Mouse (Mus musculus) hindbrain, embryonic 13.5 days (tissue): ENCODE data around the gene Erbb4. TPM values are rescaled to one million over a fixed set of nuclear protein-coding genes. Genes with fewer than 3 reads are reported as not detected.

ENCODE experiments used
- ATAC-seq: fragments of 200-750 bp; cut with Nextera tagmentation; 2 replicates; pipeline ENCODE4 v1.8.0; 2017; ENCODE audit warnings: moderate TSS enrichment; ENCODE audit not compliant: low FRiP score
- H3K27ac ChIP-seq: fragments of 300-500 bp; sonication (generic); 2 replicates; pipeline ENCODE4 v1.5.1; 2015; ENCODE audit warnings: inconsistent platforms, mild to moderate bottlenecking, moderate library complexity
- H3K27me3 ChIP-seq: fragments of 300-500 bp; sonication (generic); 2 replicates; pipeline ENCODE4 v1.6.1; 2015; ENCODE audit warnings: mild to moderate bottlenecking, inconsistent platforms
- H3K36me3 ChIP-seq: fragments of 300-500 bp; sonication (generic); 2 replicates; pipeline ENCODE4 v1.6.1; 2015; ENCODE audit warnings: mild to moderate bottlenecking, inconsistent platforms
- H3K4me1 ChIP-seq: fragments of 300-500 bp; sonication (generic); replicated peaks from 2 replicates; pipeline ENCODE4 v1.6.1; 2015; ENCODE audit warnings: inconsistent platforms
- H3K4me2 ChIP-seq: fragments of 300-500 bp; sonication (generic); 2 replicates; pipeline ENCODE4 v1.6.1; 2015; ENCODE audit warnings: inconsistent platforms, mild to moderate bottlenecking, moderate library complexity
- H3K4me3 ChIP-seq: fragments of 300-500 bp; sonication (generic); 2 replicates; pipeline ENCODE4 v1.5.1; 2015; ENCODE audit warnings: mild to moderate bottlenecking, inconsistent platforms
- H3K9ac ChIP-seq: fragments of 300-500 bp; sonication (generic); 2 replicates; pipeline ENCODE4 v1.6.1; 2015; ENCODE audit warnings: mild to moderate bottlenecking, inconsistent platforms
- H3K9me3 ChIP-seq: fragments of 300-500 bp; sonication (generic); 2 replicates; pipeline ENCODE4 v1.6.1; 2016; ENCODE audit warnings: inconsistent platforms
- WGBS: fragments of 180-500 bp; shearing (Covaris S2); methylation state at CpG from one replicate; pipeline ENCODE4 v1.1.7; 2015; 5-methylcytosine and 5-hydroxymethylcytosine counted together
- polyA plus RNA-seq: library from polyadenylated mRNA; unstranded; fragments of >200 nt; fragmentation: Nextera tagmentation; extraction: Ambion mirVana; gene quantifications from 2 replicates; pipeline ENCODE4 v1.2.1, GENCODE M21; 2015

Erbb4 gene
- polyA plus RNA-seq, 1 experiment from 2014 or later, result 13.7 TPM

DNA sequence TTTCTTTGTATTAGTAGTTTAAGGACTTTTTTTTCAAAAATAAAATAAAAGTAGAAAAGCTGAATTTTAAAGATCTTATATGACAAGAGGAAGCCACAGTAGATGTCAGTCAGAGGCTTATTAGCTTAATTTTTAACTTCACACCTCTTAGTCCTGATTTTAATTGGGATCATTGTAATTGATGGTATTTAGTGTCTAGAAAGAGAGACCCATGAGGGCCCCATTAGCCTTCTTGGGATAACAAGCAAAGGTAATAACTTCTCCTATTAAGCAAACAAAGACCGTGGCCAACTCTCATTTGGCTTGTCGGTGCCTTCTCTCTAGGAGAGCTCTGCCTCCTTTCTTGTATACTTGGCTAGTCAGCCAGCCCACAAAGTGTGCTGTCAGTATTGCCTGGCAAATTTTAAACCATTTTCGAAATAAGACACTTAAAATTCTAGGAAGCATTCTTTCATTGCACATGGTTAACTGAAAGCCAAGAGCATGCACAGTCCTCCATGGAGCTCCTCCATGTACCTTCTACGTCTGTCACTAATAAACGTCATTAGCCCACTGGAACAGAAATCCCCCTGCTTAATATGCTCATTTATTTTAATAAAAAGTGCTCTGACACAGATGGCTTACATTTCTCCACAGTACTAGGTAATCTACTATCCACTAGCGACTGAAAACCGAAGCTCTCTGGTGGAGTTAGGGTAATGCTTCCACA is 1001.9 kb downstream of the Erbb4 start:
- Histone ChIP-seq H3K9me3 (no peaks in the 10 kb centered on the region), H3K27me3 (no peaks in the 10 kb centered on the region), H3K9ac (no peak overlapping the region), H3K4me2 (no peak overlapping the region), H3K27ac (0 out of 2 replicates have a peak overlapping the region, but pooled peaks have one; percentile 19), H3K36me3 (no peaks in the 10 kb centered on the region), H3K4me1 (no peaks in the 10 kb centered on the region), H3K4me3 (no peak overlapping the region)
- 53% methylated on average over 7 of the region's 7 CpGs for WGBS
- ATAC-seq, result peak; percentile 63; the same call in 1 of the 2 replicates

DNA sequence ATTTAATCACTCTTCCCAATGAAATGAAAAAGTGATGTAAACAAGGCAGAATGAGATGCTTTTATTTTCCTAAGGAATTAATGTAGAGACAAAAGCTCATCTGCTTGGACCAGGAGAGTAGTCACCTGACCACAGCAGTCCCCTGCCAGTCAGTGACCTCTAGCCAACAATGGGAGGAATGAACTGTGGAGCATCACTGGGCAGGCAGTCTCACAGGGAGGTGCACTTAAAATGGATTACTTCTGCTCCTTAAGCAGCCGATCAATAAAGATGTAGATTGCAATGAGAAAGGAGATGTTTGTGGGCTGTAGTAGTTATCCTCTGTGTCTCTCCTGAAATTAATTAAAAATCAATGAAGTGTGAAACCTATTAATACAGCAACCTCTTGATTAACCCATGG is 1018.2 kb downstream of the Erbb4 start:
- no peak overlapping the region for H3K9ac ChIP-seq
- no peak overlapping the region for H3K4me2 ChIP-seq
- H3K36me3 ChIP-seq, result no peaks in the 10 kb centered on the region
- H3K9me3 ChIP-seq, result no peaks in the 10 kb centered on the region
- H3K27ac ChIP-seq, result no peak overlapping the region
- ATAC-seq, result no peak
- H3K27me3 ChIP-seq, result no peaks in the 10 kb centered on the region
- H3K4me1 ChIP-seq, result no peaks in the 10 kb centered on the region
- WGBS, result 39% methylated on average over 1 of the region's 1 CpGs
- no peak overlapping the region for H3K4me3 ChIP-seq

DNA sequence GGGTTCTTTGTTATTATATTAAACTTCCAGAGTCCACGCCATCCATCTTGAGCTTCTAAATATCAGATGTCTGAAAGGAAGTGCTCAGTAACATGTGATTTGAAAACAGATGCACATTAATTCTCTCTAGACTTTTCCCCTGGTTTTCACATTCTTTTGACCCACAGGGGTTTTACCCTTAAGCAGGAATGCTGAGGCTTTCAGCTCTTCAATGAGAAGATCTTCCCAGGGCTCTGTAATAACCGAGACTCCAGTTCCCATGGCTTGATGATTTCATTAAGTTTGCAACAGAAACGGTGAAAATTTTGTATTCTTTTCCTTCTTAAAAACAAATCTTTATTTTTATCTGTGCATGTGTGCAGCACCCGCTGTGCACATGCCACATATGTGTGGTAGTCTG is 1051.4 kb downstream of the Erbb4 start:
- Histone ChIP-seq H3K4me3 (no peak overlapping the region), H3K36me3 (no peaks in the 10 kb centered on the region), H3K9ac (no peak overlapping the region), H3K4me2 (no peak overlapping the region), H3K27me3 (no peaks in the 10 kb centered on the region), H3K27ac (no peak overlapping the region), H3K9me3 (no peaks in the 10 kb centered on the region), H3K4me1 (no peaks in the 10 kb centered on the region)
- WGBS, result 79% methylated on average over 4 of the region's 4 CpGs
- no peak for ATAC-seq

DNA sequence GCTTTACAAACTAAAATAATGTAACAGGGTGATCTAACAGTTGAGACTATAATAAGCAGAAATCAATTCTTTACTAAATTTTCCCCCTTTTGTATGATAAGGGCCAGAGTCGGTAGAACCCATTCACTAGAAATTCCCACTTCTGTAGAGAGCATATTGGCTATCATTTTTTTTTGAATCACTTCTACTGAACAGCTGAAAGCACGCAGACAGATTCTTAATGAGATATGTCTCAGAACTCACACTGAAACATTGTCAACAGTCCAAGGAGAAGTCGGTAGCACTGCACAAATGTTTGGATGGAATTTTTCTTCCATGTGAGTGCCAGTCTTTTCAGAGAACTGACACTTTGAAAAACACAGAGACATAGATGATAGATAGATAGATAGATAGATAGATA is 1053.1 kb downstream of the Erbb4 start:
- H3K4me3 ChIP-seq, result no peak overlapping the region
- 76% methylated on average over 3 of the region's 3 CpGs for WGBS
- no peak overlapping the region for H3K4me2 ChIP-seq
- H3K27me3 ChIP-seq, result no peaks in the 10 kb centered on the region
- no peaks in the 10 kb centered on the region for H3K9me3 ChIP-seq
- no peak overlapping the region for H3K9ac ChIP-seq
- no peak overlapping the region for H3K27ac ChIP-seq
- ATAC-seq, result no peak
- H3K4me1 ChIP-seq, result no peaks in the 10 kb centered on the region
- H3K36me3 ChIP-seq, result no peaks in the 10 kb centered on the region

DNA sequence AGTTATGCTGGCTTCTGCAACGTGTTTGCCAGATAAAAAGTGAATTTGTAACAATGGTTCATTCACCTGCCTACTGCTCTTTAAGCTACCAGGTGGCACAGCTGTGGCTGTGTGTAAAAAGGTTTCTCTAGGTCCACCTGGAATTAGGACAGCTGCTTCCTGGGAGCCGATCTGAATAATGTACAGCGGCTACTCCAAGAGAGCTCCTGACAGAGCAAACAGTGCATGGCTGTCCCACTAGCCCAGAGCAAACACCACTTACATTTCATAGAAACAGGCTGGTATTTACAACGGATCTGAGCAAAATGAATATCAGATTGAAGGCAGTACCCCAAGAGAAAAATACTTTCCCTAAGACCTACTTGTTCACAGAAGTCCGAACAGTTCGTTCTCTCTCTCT is 1058.0 kb downstream of the Erbb4 start:
- Histone ChIP-seq H3K27me3 (no peaks in the 10 kb centered on the region), H3K4me2 (no peak overlapping the region), H3K4me1 (peaks cover 15% of the 10 kb centered on the region), H3K36me3 (no peaks in the 10 kb centered on the region), H3K9me3 (no peaks in the 10 kb centered on the region), H3K27ac (no peak overlapping the region), H3K9ac (no peak overlapping the region), H3K4me3 (no peak overlapping the region)
- ATAC-seq, result no peak
- whole genome bisulfite sequencing, result 64% methylated on average over 6 of the region's 6 CpGs

DNA sequence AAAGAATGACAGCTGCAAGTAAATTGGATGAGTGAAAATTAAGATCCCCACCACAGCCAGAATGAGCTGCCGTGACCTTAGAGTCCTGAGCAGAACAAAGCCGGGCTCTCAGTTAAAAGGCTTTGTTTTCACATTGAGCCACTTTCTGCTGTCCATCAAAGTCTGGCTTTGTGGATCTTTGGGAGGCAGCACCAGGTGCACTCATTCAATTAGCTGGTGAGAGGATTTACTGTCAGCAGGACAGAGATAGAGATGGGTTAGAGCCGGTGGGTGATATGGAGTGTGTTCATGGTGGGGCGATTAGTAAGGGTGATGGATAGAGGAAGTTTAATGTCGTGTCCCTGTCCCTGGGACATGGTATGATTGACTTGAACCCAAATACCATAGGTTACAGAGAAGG is 1060.7 kb downstream of the Erbb4 start:
- Histone ChIP-seq H3K27ac (peak overlapping the region; percentile 62; the same call in 1 of the 2 replicates), H3K4me3 (peak overlapping the region; percentile 37), H3K4me2 (peak overlapping the region; percentile 47), H3K4me1 (peaks cover 15% of the 10 kb centered on the region), H3K9me3 (no peaks in the 10 kb centered on the region), H3K27me3 (no peaks in the 10 kb centered on the region), H3K36me3 (no peaks in the 10 kb centered on the region), H3K9ac (peak overlapping the region; percentile 43)
- 3% methylated on average over 5 of the region's 5 CpGs for WGBS
- peak; percentile 88 for ATAC-seq

DNA sequence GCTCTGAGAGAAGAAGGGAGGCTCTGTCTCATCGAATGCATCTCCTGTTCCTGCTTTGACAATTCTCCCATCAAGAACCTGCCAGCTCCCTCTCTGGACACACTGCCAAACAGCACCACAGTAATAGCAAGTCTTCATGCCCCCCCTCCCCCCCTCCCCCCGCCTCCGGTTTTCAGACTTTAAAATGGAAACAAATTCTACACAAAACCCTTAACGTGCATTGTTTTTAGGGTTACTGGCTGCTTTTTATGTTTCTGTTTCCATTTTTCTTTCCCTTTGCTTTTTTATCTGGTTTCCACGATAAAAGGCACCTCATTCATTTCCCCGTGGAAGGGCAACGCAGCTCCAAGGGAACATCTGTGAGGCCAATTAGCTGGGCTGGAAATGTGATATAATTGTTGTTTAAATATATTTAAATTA is 1061.3 kb downstream of the Erbb4 start:
- peak overlapping the region; percentile 43; the same call in 1 of the 2 replicates for H3K9ac ChIP-seq
- H3K4me3 ChIP-seq, result peak overlapping the region; percentile 37
- 1% methylated on average over 7 of the region's 7 CpGs for WGBS
- H3K4me1 ChIP-seq, result peaks cover 15% of the 10 kb centered on the region
- H3K27me3 ChIP-seq, result no peaks in the 10 kb centered on the region
- H3K36me3 ChIP-seq, result no peaks in the 10 kb centered on the region
- peak overlapping the region; percentile 47 for H3K4me2 ChIP-seq
- H3K9me3 ChIP-seq, result no peaks in the 10 kb centered on the region
- ATAC-seq, result peak; percentile 85
- peak overlapping the region; percentile 62 for H3K27ac ChIP-seq

DNA sequence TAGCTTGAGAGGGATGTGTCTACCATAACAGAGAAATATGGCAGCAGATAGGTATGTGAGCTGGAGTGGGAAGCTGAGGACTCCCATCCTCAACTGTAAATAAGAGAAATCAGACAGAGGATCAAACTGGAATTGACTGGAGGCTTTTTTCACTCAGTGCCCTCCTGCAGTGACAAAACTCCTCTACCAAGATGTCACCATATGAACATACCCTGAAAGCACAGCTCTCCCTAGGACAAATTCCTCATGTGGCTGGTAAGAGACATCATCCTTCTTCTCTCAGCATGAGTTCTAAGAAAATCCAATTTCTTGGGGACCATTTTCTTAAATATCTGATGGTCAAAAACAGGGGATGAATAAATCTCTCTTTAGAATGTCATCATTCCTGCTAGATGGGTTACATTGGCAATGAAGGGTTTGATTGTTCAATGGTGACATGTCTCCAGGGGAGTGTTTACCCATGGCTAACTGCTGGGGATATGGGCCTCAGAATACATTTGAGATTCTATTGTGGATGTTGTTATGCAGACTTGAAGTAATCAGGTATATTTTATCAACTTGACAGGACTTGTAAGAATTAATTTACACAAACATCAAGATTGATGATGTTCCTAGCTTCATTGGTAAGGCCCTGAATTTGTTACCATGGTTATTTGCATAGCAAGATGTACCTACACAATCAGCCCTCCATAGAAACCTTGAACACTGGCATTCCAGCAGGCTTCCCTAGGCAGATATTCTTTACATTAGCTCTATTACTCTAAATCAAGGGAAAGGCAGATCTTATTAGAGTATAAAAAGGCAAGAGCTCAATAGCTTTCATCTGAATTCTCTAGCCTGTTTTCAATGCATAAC is 1083.5 kb downstream of the Erbb4 start:
- no peak overlapping the region for H3K9ac ChIP-seq
- H3K36me3 ChIP-seq, result no peaks in the 10 kb centered on the region
- no peak overlapping the region for H3K4me3 ChIP-seq
- H3K4me2 ChIP-seq, result no peak overlapping the region
- no peaks in the 10 kb centered on the region for H3K4me1 ChIP-seq
- no peak overlapping the region for H3K27ac ChIP-seq
- no peak for ATAC-seq
- H3K27me3 ChIP-seq, result no peaks in the 10 kb centered on the region
- H3K9me3 ChIP-seq, result no peaks in the 10 kb centered on the region

DNA sequence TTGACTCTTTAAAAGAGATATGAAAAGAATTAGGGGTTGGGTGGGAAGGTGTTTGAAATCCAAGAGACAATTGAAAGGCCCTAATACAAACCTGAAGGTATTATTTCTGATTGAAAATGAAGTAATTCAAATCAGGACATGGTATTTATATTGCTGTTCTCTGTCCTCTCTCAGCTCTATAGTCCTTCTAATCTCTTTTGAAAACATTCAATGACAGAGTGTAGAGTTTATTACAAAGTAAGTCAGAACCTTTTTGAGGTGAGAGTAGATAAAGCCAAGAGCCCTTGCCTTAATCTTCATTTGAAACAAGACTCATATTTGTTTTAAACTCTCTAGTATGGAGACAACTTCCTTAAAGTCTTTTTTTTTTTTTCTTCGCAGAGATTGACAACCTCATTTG is 1087.8 kb downstream of the Erbb4 start:
- H3K27me3 ChIP-seq, result no peaks in the 10 kb centered on the region
- ATAC-seq, result no peak
- H3K4me2 ChIP-seq, result no peak overlapping the region
- H3K9me3 ChIP-seq, result no peaks in the 10 kb centered on the region
- H3K27ac ChIP-seq, result no peak overlapping the region
- no peaks in the 10 kb centered on the region for H3K4me1 ChIP-seq
- H3K4me3 ChIP-seq, result no peak overlapping the region
- H3K9ac ChIP-seq, result no peak overlapping the region
- WGBS, result 94% methylated on average over 1 of the region's 1 CpGs
- no peaks in the 10 kb centered on the region for H3K36me3 ChIP-seq

DNA sequence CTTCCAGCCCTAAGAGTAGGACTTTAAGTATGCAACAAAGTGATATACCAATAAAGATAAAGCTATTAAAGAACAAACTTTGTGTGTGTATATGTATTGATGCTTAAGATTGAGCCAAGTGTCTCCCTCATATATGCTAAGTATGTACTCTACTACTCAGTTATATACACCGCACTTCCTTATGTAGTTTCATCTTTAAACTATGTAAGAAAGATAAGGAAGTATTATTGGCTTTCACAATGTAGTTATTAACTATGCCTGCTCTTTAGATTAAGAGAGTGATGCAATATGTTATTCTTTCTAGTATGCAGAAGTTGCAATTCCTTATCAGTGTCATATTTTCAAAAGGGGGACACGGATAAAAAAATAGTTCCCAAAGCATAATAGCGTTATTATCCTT is 1088.2 kb downstream of the Erbb4 start:
- no peaks in the 10 kb centered on the region for H3K9me3 ChIP-seq
- WGBS, result 93% methylated on average over 3 of the region's 3 CpGs
- no peak overlapping the region for H3K9ac ChIP-seq
- no peaks in the 10 kb centered on the region for H3K27me3 ChIP-seq
- H3K4me2 ChIP-seq, result no peak overlapping the region
- H3K36me3 ChIP-seq, result no peaks in the 10 kb centered on the region
- H3K27ac ChIP-seq, result no peak overlapping the region
- ATAC-seq, result no peak
- no peaks in the 10 kb centered on the region for H3K4me1 ChIP-seq
- no peak overlapping the region for H3K4me3 ChIP-seq
